Mouse (Mus musculus): Measurements from ENCODE around the gene Msrb1.
A peak's percentile ranks its signal among the peaks of the same experiment; 100 is the strongest.

Gene Msrb1

GRCm38 (mm10) chr17:24743896-24744295 is 7.5 kb downstream of the Msrb1 start:
- no peak for DNase-seq (ENCODE audit: low read depth, low spot score)

- DNase-seq (ENCODE audit: low read depth, low spot score): no peak
Observed at GRCm38 (mm10) chr17:24744381-24744780, 7.9 kb downstream of the Msrb1 start.

DNA sequence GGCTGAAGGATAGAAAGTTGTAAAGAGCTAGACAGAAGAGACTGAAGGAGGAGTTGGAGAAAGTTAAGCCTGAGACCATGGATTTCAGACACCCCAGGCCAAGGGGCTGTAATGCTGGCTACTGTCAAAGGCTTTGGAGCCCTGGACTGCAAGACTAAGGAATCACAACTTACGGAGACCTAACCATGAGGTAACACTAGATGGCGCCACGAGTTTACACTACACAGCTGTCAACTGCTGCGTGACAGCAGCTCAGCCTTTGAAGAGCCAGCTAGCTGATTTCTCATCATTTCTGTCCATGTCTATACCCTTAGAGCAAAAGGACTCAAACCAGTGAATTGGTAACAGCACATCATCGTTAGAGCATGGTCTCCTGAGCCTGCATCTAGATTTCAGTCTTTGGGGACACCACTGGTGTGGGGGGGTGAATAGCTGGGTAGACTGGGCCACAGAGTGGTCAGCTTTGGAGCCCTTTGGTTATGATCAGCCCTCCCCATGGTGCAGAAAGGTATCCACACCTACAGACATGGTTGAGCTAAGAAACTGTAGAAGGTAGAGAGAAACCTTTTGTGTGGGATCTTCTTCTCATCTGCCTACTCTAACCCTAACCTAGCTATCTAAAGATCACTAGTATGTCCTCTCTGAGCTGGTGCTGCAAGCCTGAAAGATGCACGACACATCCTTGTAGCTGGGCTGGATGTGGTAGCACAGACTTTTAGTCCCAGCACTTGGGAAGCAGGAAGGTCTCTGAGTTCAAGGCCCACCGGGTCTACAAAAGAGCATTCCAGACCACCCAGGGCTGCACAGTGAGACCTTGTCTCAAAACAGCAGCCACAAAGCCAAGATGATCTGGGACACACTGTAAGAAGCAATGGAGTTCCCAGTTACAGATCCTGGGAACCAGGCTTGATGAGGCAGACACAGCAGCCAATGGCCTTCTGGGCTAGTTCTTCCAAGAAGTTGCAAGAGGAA is 9.4 kb downstream of the Msrb1 start:
- DNase-seq (ENCODE audit: low read depth, low spot score): peak; percentile 84

DNA sequence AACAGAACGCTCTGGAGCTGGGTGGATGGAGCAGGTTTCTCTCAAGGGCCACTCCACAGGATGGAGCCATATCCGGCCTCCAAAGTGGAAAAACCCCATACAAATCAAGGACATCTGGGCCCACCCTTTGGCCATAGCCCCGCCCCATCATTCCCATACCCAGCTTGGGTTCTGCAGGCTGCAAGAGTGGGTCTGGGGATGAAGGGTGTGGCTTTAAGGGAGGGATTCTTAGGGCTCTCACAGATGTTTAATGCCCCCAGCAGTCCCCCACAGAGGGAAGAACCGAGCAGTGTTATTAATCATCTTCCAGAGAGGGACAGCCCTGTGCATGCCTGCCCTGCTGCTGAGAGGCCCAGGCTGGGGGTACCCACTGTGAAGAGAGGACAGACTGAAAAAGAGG is 10.5 kb downstream of the Msrb1 start:
- no peak for DNase-seq (ENCODE audit: low read depth, low spot score)

- DNase-seq (ENCODE audit: low read depth, low spot score): no peak
Observed at GRCm38 (mm10) chr17:24751528-24751927, 15.1 kb downstream of the Msrb1 start.

DNA sequence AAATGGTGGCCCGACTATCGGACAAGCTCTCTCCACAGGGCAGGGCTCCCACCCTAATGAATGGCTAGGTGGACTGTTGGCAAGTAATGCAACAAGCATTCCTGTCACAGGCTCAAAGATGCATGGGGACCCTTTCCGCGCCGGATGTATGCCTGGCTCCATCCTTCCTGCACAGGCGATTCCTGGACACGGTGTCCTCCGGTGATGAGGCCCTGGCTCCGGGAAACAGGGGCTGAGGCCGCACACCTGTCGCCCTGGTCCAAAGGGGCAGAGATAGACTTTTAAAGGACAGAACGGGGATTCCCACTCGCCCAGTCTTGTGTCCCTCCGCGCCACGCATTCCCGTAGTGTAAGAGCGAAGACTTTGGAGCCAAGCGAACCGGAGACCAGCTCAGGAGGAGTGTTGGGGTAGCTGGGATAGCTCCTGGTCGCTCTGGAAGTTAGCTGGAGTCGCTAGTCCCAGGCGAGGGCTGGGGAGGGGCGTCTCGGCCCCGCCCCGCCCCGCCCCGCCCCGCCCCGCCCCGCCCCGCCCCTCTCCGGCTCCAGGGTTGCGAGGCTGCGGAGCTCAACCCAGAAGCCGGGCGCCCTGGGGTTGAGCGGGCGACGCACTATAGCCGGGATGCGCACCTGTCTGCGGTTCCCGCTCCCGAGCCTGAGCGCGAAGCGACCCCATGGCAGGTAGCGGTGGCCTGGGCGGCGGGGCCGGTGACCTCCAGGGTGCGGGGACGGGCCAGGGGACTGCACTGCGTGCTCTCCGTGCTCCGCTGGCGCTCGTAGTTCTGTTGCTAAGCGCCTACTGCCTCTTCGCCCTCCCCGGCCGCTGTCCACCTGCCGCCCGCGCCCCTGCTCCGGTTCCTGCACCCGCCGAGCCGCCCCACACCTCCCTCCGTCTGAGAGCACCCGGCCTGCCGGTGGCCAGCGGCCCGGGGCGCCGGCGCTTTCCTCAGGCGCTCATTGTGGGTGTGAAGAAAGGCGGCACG is 16.3 kb downstream of the Msrb1 start, which contains the start of gene Hs3st6:
Gene Hs3st6, plus strand, starts transcription at position 574 of the 980 bp plus-strand sequence.
- no peak for DNase-seq (ENCODE audit: low read depth, low spot score)

DNA sequence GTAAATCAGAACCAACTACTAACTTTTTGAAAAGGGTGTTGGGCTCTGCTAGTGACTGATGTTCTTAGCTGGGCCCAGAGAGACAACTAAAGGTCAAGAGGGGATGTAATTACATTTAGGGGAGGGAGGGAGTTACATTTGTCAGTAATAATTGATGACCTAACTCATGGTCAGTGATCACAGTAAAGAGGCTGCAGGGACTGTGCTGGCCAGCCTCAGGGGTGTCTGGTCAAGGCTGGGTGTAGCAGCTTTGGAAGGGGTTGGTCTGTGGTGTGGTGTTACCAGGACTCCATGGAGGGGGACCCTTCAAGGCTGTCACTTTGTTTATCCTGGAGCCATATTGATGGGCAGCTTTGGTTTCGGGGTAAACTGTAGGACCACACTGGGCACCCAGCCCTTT is 21.0 kb downstream of the Msrb1 start:
- no peak for DNase-seq (ENCODE audit: low read depth, low spot score)

DNA sequence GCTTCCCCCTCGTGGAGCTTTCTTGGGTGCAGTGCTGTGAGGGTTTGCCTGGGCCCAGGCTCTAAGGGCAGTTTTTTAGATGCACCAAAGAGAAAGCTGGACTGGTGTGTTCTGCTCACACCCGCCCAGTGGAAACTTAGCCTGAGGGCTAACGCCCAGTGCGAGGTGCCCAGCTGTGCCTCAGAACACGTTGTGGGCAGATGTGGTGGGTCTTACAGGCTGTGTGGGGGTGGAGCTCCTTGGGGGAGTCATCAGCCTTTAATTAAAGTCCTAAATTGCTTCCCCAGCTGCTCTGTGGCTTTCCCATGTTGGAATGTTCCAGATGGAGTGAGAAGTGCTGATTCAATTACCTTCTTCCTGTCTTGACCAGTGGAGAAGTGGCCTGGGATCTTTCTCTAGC is 24.7 kb downstream of the Msrb1 start:
- DNase-seq (ENCODE audit: low read depth, low spot score): no peak

- no peak for DNase-seq (ENCODE audit: low read depth, low spot score)
Observed at GRCm38 (mm10) chr17:24765016-24765905, 28.8 kb downstream of the Msrb1 start.

DNA sequence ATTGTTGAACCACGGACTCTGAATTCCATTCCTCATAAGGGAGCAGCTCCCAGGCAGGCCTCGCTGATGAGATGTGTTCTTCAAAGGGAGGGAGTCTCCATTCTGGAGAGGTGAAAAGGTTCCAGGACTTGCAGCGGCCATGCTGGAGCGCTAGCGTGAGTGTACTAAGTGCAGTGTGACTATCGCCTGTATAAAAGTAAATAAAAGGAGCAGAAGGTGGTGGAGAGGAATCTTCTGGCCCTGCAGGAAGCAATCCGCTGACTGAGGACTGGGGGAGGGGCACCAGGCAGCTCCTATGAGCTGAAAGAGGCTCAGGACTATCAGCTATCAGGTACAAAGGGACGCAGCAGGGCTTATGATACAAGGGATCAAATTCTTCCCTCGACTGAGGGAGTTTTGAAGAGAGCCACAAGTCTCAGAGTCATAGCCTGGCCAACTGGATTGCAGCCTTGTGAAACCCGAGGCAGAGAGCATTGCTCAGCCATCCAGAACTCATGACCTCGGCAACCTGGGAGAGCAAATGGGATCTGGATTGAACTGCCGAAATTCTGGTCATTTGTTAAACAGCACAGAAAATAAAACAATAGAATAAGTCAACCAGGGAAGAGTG is 29.9 kb downstream of the Msrb1 start:
- DNase-seq (ENCODE audit: low read depth, low spot score): no peak

DNA sequence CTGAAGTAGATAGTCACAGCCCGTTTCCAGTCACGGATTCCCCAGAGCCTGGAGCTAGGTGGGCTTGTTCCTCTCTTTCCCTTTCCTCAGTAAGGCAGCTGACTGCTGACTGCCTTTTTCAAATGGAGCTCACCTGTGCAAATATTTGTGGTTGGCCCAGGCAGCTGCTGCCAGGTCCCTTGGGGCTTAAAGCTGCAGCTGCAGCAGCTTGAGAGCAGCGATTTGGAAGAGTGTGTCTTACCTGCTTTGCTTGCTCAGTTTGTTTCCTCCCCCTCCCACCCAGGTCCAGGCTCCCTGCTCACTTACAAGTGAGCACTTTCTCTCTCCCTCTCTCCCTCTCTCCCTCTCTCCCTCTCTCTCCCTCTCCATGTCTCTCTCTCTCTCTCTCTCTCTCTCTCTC is 32.7 kb downstream of the Msrb1 start:
- DNase-seq (ENCODE audit: low read depth, low spot score): no peak

GRCm38 (mm10) chr17:24773241-24773640 is 36.8 kb downstream of the Msrb1 start:
- no peak for DNase-seq (ENCODE audit: low read depth, low spot score)

DNA sequence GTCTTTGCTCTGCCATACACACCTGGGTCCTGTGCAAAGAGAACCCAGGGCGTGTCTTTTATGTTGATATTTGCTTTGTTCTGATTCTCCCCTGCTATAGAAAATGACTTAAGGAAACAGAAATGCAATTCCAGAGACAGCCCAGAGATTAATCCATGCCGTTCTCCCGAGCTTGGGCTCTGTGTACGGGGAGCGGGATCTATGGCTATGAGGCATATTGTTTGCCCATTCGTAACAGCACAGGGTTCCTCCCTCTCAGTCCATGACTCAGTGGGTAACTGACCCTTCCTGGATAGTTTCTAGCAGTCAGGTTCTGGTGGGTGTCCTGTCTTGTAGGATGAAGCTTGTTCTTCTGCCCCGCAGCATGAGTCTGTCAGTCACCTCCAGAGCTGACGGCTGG is 38.7 kb downstream of the Msrb1 start:
- DNase-seq (ENCODE audit: low read depth, low spot score): no peak

DNA sequence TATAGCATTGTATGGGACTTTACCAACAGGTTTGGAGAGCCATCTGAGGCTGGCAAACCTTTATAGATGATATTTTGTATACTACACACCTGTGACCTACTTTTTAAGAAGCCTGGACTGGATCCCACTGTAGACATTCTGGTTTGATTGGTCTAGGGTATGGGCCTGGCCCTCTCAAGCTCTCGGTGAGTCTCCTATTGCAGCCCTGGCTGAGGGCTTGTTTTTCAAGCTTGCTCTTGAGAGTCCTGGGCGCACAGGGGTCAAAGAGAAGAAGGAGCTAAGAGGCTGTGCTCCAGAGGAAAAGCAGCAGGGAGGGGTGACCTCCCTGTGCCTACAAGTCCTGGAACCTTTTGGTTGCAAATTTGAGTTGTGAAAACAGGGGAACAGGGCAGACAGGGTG is 40.6 kb downstream of the Msrb1 start:
- DNase-seq (ENCODE audit: low read depth, low spot score): no peak

DNA sequence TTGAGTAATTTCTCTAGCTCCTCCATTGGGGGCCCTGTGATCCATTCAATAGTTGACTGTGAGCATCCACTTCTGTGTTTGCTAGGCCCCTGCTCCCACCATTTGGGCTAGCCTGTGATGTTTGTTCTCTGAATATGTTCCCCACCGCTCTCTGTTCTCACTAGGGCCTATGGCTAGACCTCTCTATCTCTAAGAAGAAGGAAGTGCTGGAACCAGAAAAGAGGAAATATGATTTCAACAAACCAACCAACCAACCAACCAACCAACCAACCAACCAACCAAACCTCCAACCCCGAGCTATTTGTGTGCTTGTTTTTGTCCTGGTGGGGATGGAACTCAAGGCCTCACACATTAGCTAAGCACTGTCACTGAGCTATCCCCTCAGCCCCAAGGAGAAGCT is 44.4 kb downstream of the Msrb1 start:
- no peak for DNase-seq (ENCODE audit: low read depth, low spot score)

DNA sequence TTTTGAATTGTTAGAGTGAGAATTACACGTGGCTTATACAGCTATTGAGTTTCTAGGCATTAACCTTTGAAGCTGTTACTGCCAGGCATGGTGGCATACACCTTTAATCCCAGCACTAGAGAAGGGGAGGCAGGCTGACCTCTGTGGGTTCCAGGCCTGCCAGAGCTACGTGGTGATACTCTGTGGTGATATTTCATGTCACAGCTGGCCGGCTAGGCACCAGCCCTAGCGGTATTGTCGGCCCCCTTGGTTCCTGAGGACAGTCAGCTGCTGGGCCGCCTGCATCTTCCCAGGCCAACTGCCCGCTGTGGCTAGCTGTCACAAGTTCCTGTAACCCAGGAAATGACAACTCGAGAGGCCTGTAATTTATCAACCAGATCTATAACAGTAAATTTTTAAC is 55.7 kb downstream of the Msrb1 start:
- DNase-seq (ENCODE audit: low read depth, low spot score): no peak

All from skeletal muscle tissue, adult 2 months (tissue).